Mouse (Mus musculus) frontal cortex, postnatal 14 days (tissue): Measurements from ENCODE around the gene Bst2.

Source experiments
- DNase-seq, 2 experiments: peaks; one replicate each; pipeline ENCODE4 v3.0.0; 2022; ENCODE audit warnings: low spot score in 2 of 2

Bst2 gene

GRCm38 (mm10) chr8:71537028-71537867 lies at the start of gene Bst2:
TSS of gene Bst2 (minus strand) at chr8:71537456.
- peak in 1 of 2 experiments; percentile 37 for DNase-seq

GRCm38 (mm10) chr8:71586891-71587290 lies 49.6 kb upstream of the Bst2 start:
- DNase-seq = no peak

GRCm38 (mm10) chr8:71580201-71580600 lies 42.9 kb upstream of the Bst2 start:
- DNase-seq = peak in 1 of 2 experiments; percentile 8

- peak in 1 of 2 experiments; percentile 7 for DNase-seq
These were observed 42.2 kb upstream of the Bst2 start for GRCm38 (mm10) chr8:71579476-71579875.

- no peak for DNase-seq
These were observed 41.8 kb upstream of the Bst2 start for GRCm38 (mm10) chr8:71579009-71579408.

GRCm38 (mm10) chr8:71577856-71578387 lies 40.7 kb upstream of the Bst2 start:
- no peak for DNase-seq

GRCm38 (mm10) chr8:71575020-71575419 lies 37.8 kb upstream of the Bst2 start:
- no peak for DNase-seq

GRCm38 (mm10) chr8:71574426-71574825 lies 37.2 kb upstream of the Bst2 start:
- no peak for DNase-seq

GRCm38 (mm10) chr8:71572847-71573633 lies 35.8 kb upstream of the Bst2 start:
- DNase-seq = peak; percentile 68 to 86

- DNase-seq = no peak
These were observed 34.8 kb upstream of the Bst2 start for GRCm38 (mm10) chr8:71572077-71572476.

GRCm38 (mm10) chr8:71570291-71570954 lies 33.2 kb upstream of the Bst2 start:
- peak; percentile 96 for DNase-seq

- peak; percentile 86 to 92 for DNase-seq
These were observed 32.4 kb upstream of the Bst2 start for GRCm38 (mm10) chr8:71569366-71570290.

GRCm38 (mm10) chr8:71568941-71569340 lies 31.7 kb upstream of the Bst2 start:
- no peak for DNase-seq

- peak in 1 of 2 experiments; percentile 69 for DNase-seq
These were observed 31.2 kb upstream of the Bst2 start, which contains the start of gene Slc27a1 for GRCm38 (mm10) chr8:71568387-71568937. TSS of gene Slc27a1 (plus strand) at chr8:71568882.

GRCm38 (mm10) chr8:71567587-71567986 lies 30.3 kb upstream of the Bst2 start:
- DNase-seq = no peak

GRCm38 (mm10) chr8:71566501-71566900 lies 29.2 kb upstream of the Bst2 start, which contains the start of gene Nxnl1:
TSS of gene Nxnl1 (minus strand) at chr8:71566601.
- no peak for DNase-seq

GRCm38 (mm10) chr8:71563992-71564391 lies 26.7 kb upstream of the Bst2 start:
- no peak for DNase-seq

- DNase-seq = peak in 1 of 2 experiments; percentile 53
These were observed 25.5 kb upstream of the Bst2 start for GRCm38 (mm10) chr8:71562751-71563150.

- peak in 1 of 2 experiments; percentile 41 for DNase-seq
These were observed 24.1 kb upstream of the Bst2 start for GRCm38 (mm10) chr8:71561401-71561800.

GRCm38 (mm10) chr8:71560765-71561164 lies 23.5 kb upstream of the Bst2 start:
- no peak for DNase-seq
